Mouse (Mus musculus): ENCODE data around the gene Prkce. TPM values are rescaled to one million over a fixed set of nuclear protein-coding genes. Genes with fewer than 3 reads are reported as not detected.

Prkce gene
- polyA plus RNA-seq, 1 experiment from 2014 or later: 6.6 TPM

- DNase-seq (ENCODE audit: low read depth, low spot score) (no peak), ATAC-seq (no peak)
- no peak for TF ChIP-seq CTCF (IDR thresholded peaks at IDR 0.05)
- in situ Hi-C loops (cut with MboI; ENCODE audit: low pct_unique_long_range_greater_than_20kb): no loop called here
- POLR2A ChIA-PET: no interaction called here
- no peaks in the 10 kb centered on the region for H3K27me3 ChIP-seq
- CTCF ChIA-PET: interaction anchor here (1.1 kb wide), 1 partner anchor 725 kb away, joined by 3 read pairs; no protein-coding TSS in a partner anchor
These were observed 152.5 kb downstream of the Prkce start for GRCm38 (mm10) chr17:86319967-86320602.

DNA sequence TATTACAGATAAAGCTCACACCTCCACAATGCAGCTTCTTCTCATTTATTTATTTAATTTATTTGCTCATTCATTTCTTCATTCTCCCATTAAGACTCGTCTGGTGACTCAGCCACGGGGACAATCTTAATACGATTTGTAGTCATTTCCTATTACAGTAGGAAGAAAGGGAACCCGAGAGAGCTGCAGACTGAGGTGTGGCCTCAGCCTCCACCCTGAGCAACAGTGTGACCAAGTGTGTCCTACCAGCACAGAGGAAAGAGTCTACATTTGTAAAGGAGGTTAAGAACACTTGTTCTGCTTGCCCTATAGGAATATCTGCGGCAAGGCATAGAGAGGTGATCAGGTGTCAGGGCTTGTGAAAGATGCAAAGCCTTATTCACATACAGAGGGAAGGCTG, 155.3 kb downstream of the Prkce start:
- ATAC-seq (no peak), DNase-seq (ENCODE audit: low read depth, low spot score) (no peak)
- ChIA-PET POLR2A (no interaction called here), CTCF (no interaction called here)
- in situ Hi-C loops (cut with MboI; ENCODE audit: low pct_unique_long_range_greater_than_20kb): no loop called here
- TF ChIP-seq CTCF (IDR thresholded peaks at IDR 0.05): no peak
- H3K27me3 ChIP-seq: no peaks in the 10 kb centered on the region

GRCm38 (mm10) chr17:86323310-86323709, 155.7 kb downstream of the Prkce start:
- TF ChIP-seq CTCF (IDR thresholded peaks at IDR 0.05): no peak
- ChIA-PET CTCF (interaction anchor here (2.5 kb wide), 1 partner anchor 11 kb away, joined by 9 read pairs; no protein-coding TSS in a partner anchor), POLR2A (no interaction called here)
- DNase-seq (ENCODE audit: low read depth, low spot score): no peak
- no peaks in the 10 kb centered on the region for H3K27me3 ChIP-seq
- in situ Hi-C loops (cut with MboI; ENCODE audit: low pct_unique_long_range_greater_than_20kb): no loop called here
- ATAC-seq: no peak

- no peak for DNase-seq (ENCODE audit: low read depth, low spot score)
- POLR2A ChIA-PET: interaction anchor here (0.7 kb wide), 1 partner anchor 14 kb away, joined by 3 read pairs; no protein-coding TSS in a partner anchor
- CTCF ChIA-PET: interaction anchor here (2.5 kb wide), 1 partner anchor 10 kb away, joined by 9 read pairs; no protein-coding TSS in a partner anchor
- in situ Hi-C loops (cut with MboI; ENCODE audit: low pct_unique_long_range_greater_than_20kb): no loop called here
- no peak for TF ChIP-seq CTCF (IDR thresholded peaks at IDR 0.05)
- peak; percentile 36 for ATAC-seq
- H3K27me3 ChIP-seq: no peaks in the 10 kb centered on the region
These were observed 156.5 kb downstream of the Prkce start for GRCm38 (mm10) chr17:86323909-86324686.

- CTCF ChIA-PET: interaction anchor here (2.5 kb wide), 1 partner anchor 10 kb away, joined by 9 read pairs; no protein-coding TSS in a partner anchor
- DNase-seq (ENCODE audit: low read depth, low spot score): no peak
These were observed 157.2 kb downstream of the Prkce start for GRCm38 (mm10) chr17:86324756-86325155.

GRCm38 (mm10) chr17:86325317-86325716, 157.7 kb downstream of the Prkce start:
- ChIA-PET CTCF (interaction anchor here (2.5 kb wide), 1 partner anchor 9 kb away, joined by 9 read pairs; no protein-coding TSS in a partner anchor), POLR2A (no interaction called here)
- DNase-seq (ENCODE audit: low read depth, low spot score) (no peak), ATAC-seq (no peak)
- H3K27me3 ChIP-seq: no peaks in the 10 kb centered on the region
- in situ Hi-C loops (cut with MboI; ENCODE audit: low pct_unique_long_range_greater_than_20kb): no loop called here
- no peak for TF ChIP-seq CTCF (IDR thresholded peaks at IDR 0.05)

More at GRCm38 (mm10) chr17:86324756-86325155, 157.2 kb downstream of the Prkce start:
- no peaks in the 10 kb centered on the region for H3K27me3 ChIP-seq
- POLR2A ChIA-PET: interaction anchor here (0.7 kb wide), 1 partner anchor 15 kb away, joined by 3 read pairs; no protein-coding TSS in a partner anchor
- TF ChIP-seq CTCF (IDR thresholded peaks at IDR 0.05): no peak
- in situ Hi-C loops (cut with MboI; ENCODE audit: low pct_unique_long_range_greater_than_20kb): no loop called here
- ATAC-seq: no peak

DNA sequence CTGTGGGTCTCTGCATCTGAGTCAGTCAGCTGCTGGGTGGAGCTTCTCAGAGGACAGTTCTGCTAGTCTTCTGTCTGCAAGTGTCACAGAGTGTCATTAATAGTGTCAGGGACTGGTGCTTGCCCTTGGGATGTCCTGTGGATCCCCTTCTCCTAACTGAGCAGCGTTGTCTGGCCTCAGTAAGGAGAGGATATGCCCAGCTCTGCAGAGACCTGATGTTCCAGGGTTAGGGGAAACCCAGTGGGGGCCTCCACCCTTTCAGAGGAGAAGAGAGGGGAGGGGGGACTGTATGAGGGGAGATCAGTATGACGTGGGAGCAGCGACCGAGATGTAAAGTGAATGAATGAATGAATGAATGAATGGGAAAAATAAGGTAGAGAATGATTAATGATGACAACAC, 160.4 kb downstream of the Prkce start:
- ATAC-seq (no peak), DNase-seq (ENCODE audit: low read depth, low spot score) (no peak)
- TF ChIP-seq CTCF (IDR thresholded peaks at IDR 0.05): no peak
- ChIA-PET CTCF (no interaction called here), POLR2A (no interaction called here)
- H3K27me3 ChIP-seq: no peaks in the 10 kb centered on the region
- in situ Hi-C loops (cut with MboI; ENCODE audit: low pct_unique_long_range_greater_than_20kb): no loop called here

DNA sequence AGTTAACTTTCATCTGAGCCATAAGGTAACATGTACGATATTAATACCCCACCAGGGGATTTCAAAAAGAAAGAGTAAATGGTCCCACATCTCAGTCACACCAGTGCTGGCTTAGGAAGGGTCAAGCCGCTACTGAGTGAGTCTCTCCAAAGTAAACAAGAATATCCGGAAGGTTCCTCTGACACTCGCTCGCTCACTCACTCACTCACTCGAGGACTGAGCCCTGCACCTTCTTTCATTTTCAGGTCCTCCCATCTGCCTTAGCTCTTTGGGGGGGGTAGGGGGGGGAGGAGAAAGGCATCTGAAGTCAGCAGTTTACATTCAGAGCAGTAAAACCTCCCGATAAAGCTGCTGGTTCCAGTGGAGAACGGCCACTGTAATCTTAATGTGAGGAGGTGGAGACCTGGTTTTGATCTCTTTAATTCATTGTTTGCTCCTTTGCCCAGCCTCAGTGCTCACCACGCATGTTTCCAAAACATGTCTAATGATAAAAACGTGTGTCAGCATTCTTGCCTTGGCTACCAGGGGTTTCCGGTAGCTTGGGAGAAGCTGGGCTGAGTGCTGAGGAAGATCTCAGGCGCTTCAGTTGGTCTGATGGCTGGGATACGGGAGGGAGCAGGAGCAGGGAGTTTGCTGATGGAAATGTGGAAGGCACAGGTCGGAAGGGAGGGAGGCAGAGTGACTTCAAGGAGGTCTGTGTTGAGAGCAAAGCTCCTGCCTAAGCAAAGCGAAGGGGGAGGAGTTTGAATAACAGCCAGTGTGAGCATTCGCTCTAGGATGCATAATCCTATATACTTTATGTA, 161.9 kb downstream of the Prkce start:
- no peak for TF ChIP-seq CTCF (IDR thresholded peaks at IDR 0.05)
- no peak for ATAC-seq
- DNase-seq (ENCODE audit: low read depth, low spot score): no peak
- ChIA-PET POLR2A (interaction anchor here (0.6 to 1.0 kb wide), 2 partner anchors 13 to 21 kb away, joined by 3 read pairs; no protein-coding TSS in a partner anchor), CTCF (interaction anchor here (1.2 kb wide), 2 partner anchors 10 to 52 kb away, joined by 3 to 4 read pairs; no protein-coding TSS in a partner anchor)
- H3K27me3 ChIP-seq: no peaks in the 10 kb centered on the region
- in situ Hi-C loops (cut with MboI; ENCODE audit: low pct_unique_long_range_greater_than_20kb): no loop called here

GRCm38 (mm10) chr17:86330076-86330955, 162.7 kb downstream of the Prkce start:
- ATAC-seq (no peak), DNase-seq (ENCODE audit: low read depth, low spot score) (no peak)
- no peaks in the 10 kb centered on the region for H3K27me3 ChIP-seq
- CTCF ChIA-PET: interaction anchor here (1.2 kb wide), 2 partner anchors 9 to 51 kb away, joined by 3 to 4 read pairs; no protein-coding TSS in a partner anchor
- POLR2A ChIA-PET: interaction anchor here (0.5 kb wide), 1 partner anchor 62 kb away, joined by 7 read pairs; no protein-coding TSS in a partner anchor
- TF ChIP-seq CTCF (IDR thresholded peaks at IDR 0.05): no peak
- in situ Hi-C loops (cut with MboI; ENCODE audit: low pct_unique_long_range_greater_than_20kb): no loop called here
